Mouse (Mus musculus): ENCODE results near the gene Mrpl39. TPM values are rescaled to one million over a fixed set of nuclear protein-coding genes. Genes with fewer than 3 reads are reported as not detected.

The Mrpl39 gene
- total and polyA plus RNA-seq, 3 experiments: 24.0 to 42.4 (median 37.7) TPM

DNA sequence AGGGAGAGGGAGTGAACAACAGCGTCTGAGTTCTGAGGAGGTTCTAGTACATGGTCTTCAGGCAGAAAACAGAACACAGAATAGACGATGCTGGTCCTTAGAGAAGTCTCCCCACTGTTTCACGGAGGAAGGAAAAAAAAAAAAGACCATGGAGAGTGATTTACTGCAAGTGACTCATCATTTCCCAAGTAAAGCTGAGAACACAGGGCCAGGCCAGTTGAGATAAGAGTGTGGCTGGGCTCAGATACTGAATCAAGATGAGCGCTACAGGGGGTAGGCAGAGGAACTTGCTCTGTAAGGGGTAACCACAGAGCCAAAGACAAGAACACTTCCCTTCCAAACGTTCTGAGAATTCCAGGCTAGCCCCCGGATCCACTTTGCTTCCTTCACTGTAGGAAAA, 36.8 kb downstream of the Mrpl39 start:
- H3K9ac ChIP-seq (ENCODE audit: low read depth, low read length): no peak overlapping the region
- H3K36me3 ChIP-seq (ENCODE audit: control insufficient read depth, insufficient read depth, low read length): no peaks in the 10 kb centered on the region
- H3K4me3 ChIP-seq: no peak overlapping the region
- H3K79me2 ChIP-seq (replicated peaks; ENCODE audit: control insufficient read depth, insufficient read depth, low read length): no peaks in the 10 kb centered on the region
- intact Hi-C loops (cut with DNase I): no loop called here
- TF ChIP-seq EP300 (IDR thresholded peaks at IDR 0.05; ENCODE audit: insufficient read depth, low read depth, low read length) (no peak), POLR2A (IDR thresholded peaks at IDR 0.05; ENCODE audit: insufficient read depth, low read depth, low read length) (no peak), CTCF (IDR thresholded peaks at IDR 0.05) (no peak)
- no peaks in the 10 kb centered on the region for H3K4me1 ChIP-seq (ENCODE audit: control insufficient read depth, insufficient read depth, low read length)
- no peak for DNase-seq
- 30% methylated on average over 6 of the region's 6 CpGs for WGBS
- H3K27ac ChIP-seq: no peak overlapping the region
- no peaks in the 10 kb centered on the region for H3K27me3 ChIP-seq (ENCODE audit: control insufficient read depth, insufficient read depth, low read length)

DNA sequence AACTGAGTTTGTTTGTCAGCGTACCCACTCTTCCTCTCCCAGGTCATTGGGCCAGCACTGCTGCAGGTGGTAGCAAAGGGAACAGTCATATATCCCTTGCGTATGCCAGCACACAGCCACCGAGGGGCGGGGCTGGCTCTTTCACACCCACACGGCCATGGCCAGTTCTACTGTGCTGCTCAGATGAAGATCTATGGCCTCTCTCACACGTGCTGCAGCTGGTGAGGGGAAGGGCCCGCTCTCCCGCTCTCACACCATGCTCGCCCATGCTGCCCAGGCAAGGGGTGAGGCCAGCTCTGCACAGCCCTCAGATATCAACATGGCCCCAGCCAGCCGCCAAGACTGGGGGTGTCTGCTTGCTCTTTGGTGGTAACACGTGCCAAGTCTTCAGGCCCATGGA, 39.4 kb downstream of the Mrpl39 start:
- H3K36me3 ChIP-seq (ENCODE audit: control insufficient read depth, insufficient read depth, low read length): no peaks in the 10 kb centered on the region
- WGBS: 80% methylated on average over 11 of the region's 11 CpGs
- no peak overlapping the region for H3K4me3 ChIP-seq
- no peak overlapping the region for H3K9ac ChIP-seq (ENCODE audit: low read depth, low read length)
- no peaks in the 10 kb centered on the region for H3K4me1 ChIP-seq (ENCODE audit: control insufficient read depth, insufficient read depth, low read length)
- no peak for DNase-seq
- TF ChIP-seq POLR2A (IDR thresholded peaks at IDR 0.05; ENCODE audit: insufficient read depth, low read depth, low read length): no peak
- no peak for TF ChIP-seq CTCF (IDR thresholded peaks at IDR 0.05)
- no peak for TF ChIP-seq EP300 (IDR thresholded peaks at IDR 0.05; ENCODE audit: insufficient read depth, low read depth, low read length)
- H3K79me2 ChIP-seq (replicated peaks; ENCODE audit: control insufficient read depth, insufficient read depth, low read length): no peaks in the 10 kb centered on the region
- no peak overlapping the region for H3K27ac ChIP-seq
- intact Hi-C loops (cut with DNase I): no loop called here
- no peaks in the 10 kb centered on the region for H3K27me3 ChIP-seq (ENCODE audit: control insufficient read depth, insufficient read depth, low read length)

DNA sequence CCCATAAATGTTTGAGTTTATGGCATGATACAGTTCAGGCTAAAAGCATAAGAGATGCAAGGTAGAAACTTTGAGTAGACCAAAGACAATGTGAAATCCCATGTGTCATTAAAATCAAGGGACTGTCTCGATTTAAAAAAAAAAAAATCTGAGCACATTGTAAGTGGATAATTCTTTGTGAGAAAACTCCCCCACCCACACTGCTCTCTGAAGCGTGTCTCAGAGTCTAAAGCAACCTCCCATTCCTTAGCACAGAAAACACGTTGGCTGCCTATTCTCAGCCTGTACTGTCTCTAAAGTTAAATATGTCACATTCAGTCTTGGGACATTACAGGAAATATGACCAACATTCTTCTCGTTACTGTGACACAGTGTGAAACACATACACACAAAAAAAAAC, 53.6 kb downstream of the Mrpl39 start:
- WGBS: 52% methylated on average over 4 of the region's 4 CpGs
- Histone ChIP-seq H3K36me3 (ENCODE audit: control insufficient read depth, insufficient read depth, low read length) (no peaks in the 10 kb centered on the region), H3K9ac (ENCODE audit: low read depth, low read length) (no peak overlapping the region), H3K79me2 (replicated peaks; ENCODE audit: control insufficient read depth, insufficient read depth, low read length) (no peaks in the 10 kb centered on the region), H3K27ac (no peak overlapping the region), H3K4me3 (no peak overlapping the region), H3K4me1 (ENCODE audit: control insufficient read depth, insufficient read depth, low read length) (no peaks in the 10 kb centered on the region), H3K27me3 (ENCODE audit: control insufficient read depth, insufficient read depth, low read length) (no peaks in the 10 kb centered on the region)
- intact Hi-C loops (cut with DNase I): no loop called here
- no peak for DNase-seq
- TF ChIP-seq CTCF (IDR thresholded peaks at IDR 0.05) (no peak), EP300 (IDR thresholded peaks at IDR 0.05; ENCODE audit: insufficient read depth, low read depth, low read length) (no peak), POLR2A (IDR thresholded peaks at IDR 0.05; ENCODE audit: insufficient read depth, low read depth, low read length) (no peak)

DNA sequence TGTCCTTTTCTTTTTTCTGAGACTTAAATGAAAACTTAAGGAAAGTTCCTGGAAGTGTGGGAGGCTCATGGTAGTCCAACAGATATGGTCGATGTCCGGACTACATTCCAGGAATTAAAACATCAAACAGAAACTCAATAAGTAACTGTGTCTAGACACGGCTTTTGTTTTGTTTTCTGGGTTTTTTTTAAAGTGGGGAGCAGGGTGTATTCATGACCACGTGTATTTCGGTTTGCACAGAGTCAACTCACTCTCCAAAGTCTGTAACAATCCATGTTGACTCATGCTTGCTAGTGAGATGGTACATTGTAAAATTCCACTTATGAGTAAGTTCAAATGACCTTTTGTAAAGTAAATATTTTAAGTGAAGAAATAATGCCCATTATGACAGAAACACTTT, 54.8 kb downstream of the Mrpl39 start:
- no peak overlapping the region for H3K4me3 ChIP-seq
- intact Hi-C loops (cut with DNase I): no loop called here
- H3K4me1 ChIP-seq (ENCODE audit: control insufficient read depth, insufficient read depth, low read length): no peaks in the 10 kb centered on the region
- H3K27me3 ChIP-seq (ENCODE audit: control insufficient read depth, insufficient read depth, low read length): no peaks in the 10 kb centered on the region
- H3K36me3 ChIP-seq (ENCODE audit: control insufficient read depth, insufficient read depth, low read length): no peaks in the 10 kb centered on the region
- H3K9ac ChIP-seq (ENCODE audit: low read depth, low read length): no peak overlapping the region
- WGBS: 65% methylated on average over 5 of the region's 5 CpGs
- no peak for DNase-seq
- no peak overlapping the region for H3K27ac ChIP-seq
- TF ChIP-seq EP300 (IDR thresholded peaks at IDR 0.05; ENCODE audit: insufficient read depth, low read depth, low read length) (no peak), POLR2A (IDR thresholded peaks at IDR 0.05; ENCODE audit: insufficient read depth, low read depth, low read length) (no peak), CTCF (IDR thresholded peaks at IDR 0.05) (no peak)
- no peaks in the 10 kb centered on the region for H3K79me2 ChIP-seq (replicated peaks; ENCODE audit: control insufficient read depth, insufficient read depth, low read length)

DNA sequence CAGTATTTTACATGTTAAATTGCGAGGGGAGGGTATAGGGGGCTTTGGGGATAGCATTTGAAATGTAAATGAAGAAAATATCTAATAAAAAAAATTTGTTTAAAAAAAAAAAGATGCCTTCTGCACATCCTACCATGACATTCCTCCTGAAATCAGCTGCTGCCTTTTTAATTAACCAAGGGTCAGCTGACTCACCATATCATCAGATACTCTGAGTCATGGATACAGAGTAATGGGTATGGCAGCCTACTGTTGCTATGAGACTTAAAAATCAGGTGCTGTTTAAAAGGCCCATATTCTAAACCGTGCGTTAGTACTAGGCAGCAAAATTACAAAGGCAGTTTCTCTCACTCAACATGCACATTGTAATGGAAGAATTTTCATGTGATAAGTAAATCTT, 58.2 kb downstream of the Mrpl39 start:
- Histone ChIP-seq H3K36me3 (ENCODE audit: control insufficient read depth, insufficient read depth, low read length) (no peaks in the 10 kb centered on the region), H3K4me3 (no peak overlapping the region), H3K27me3 (ENCODE audit: control insufficient read depth, insufficient read depth, low read length) (no peaks in the 10 kb centered on the region), H3K9ac (ENCODE audit: low read depth, low read length) (no peak overlapping the region), H3K4me1 (ENCODE audit: control insufficient read depth, insufficient read depth, low read length) (no peaks in the 10 kb centered on the region), H3K79me2 (replicated peaks; ENCODE audit: control insufficient read depth, insufficient read depth, low read length) (no peaks in the 10 kb centered on the region), H3K27ac (no peak overlapping the region)
- DNase-seq: no peak
- WGBS: 81% methylated on average over 3 of the region's 3 CpGs
- intact Hi-C loops (cut with DNase I): no loop called here
- TF ChIP-seq EP300 (IDR thresholded peaks at IDR 0.05; ENCODE audit: insufficient read depth, low read depth, low read length) (no peak), POLR2A (IDR thresholded peaks at IDR 0.05; ENCODE audit: insufficient read depth, low read depth, low read length) (no peak), CTCF (IDR thresholded peaks at IDR 0.05) (no peak)

Small RNA genes within 50 kb of the gene (microRNA-seq; reads per million reads assigned to microRNA genes)
- gene Mir155: 2,840 to 4,923 reads per million in 2 experiments

Other genes starting within 250 kb of the Mrpl39 start
- not detected for gene A730009L09Rik, start 220.6 kb downstream of the Mrpl39 start, total RNA-seq (2021)
- not detected in 2 replicates for gene A730009L09Rik, start 220.6 kb downstream of the Mrpl39 start, polyA plus RNA-seq (2012; rRNA removed)
- gene Jam2, start 38.4 kb upstream of the Mrpl39 start, total RNA-seq (2021): 10 to 100 TPM; 77.9 to 81.0 TPM
- gene Jam2, start 38.4 kb upstream of the Mrpl39 start, polyA plus RNA-seq (2012; rRNA removed): 55.4 and 91.2 TPM in 2 replicates
- gene Gabpa, start 99.2 kb upstream of the Mrpl39 start, total RNA-seq (2021): 10 to 100 TPM; 41.3 to 42.6 TPM
- gene Gabpa, start 99.2 kb upstream of the Mrpl39 start, polyA plus RNA-seq (2012; rRNA removed): 10.4 and 22.1 TPM in 2 replicates
- gene Atp5j, start 99.9 kb upstream of the Mrpl39 start, total RNA-seq (2021): 1,000 to 10,000 TPM; 1,617 to 1,909 TPM
- gene Atp5j, start 99.9 kb upstream of the Mrpl39 start, polyA plus RNA-seq (2012; rRNA removed): 665 and 1,027 TPM in 2 replicates